Mouse (Mus musculus) subcutaneous adipose tissue, adult 2 months (tissue): ENCODE data around the gene Cog5. TPM values are rescaled to one million over a fixed set of nuclear protein-coding genes. Genes with fewer than 3 reads are reported as not detected.

Source experiments
- polyA plus RNA-seq: library from polyadenylated mRNA; depleted of rRNA; stranded (reverse); fragments of >200 nt; gene quantifications from 2 replicates; pipeline ENCODE4 v1.2.3, GENCODE M21; 2012; ENCODE audit warnings: low replicate concordance; rRNA removed

The Cog5 gene
- polyA plus RNA-seq = 20.0 and 27.7 TPM in 2 replicates

DNA sequence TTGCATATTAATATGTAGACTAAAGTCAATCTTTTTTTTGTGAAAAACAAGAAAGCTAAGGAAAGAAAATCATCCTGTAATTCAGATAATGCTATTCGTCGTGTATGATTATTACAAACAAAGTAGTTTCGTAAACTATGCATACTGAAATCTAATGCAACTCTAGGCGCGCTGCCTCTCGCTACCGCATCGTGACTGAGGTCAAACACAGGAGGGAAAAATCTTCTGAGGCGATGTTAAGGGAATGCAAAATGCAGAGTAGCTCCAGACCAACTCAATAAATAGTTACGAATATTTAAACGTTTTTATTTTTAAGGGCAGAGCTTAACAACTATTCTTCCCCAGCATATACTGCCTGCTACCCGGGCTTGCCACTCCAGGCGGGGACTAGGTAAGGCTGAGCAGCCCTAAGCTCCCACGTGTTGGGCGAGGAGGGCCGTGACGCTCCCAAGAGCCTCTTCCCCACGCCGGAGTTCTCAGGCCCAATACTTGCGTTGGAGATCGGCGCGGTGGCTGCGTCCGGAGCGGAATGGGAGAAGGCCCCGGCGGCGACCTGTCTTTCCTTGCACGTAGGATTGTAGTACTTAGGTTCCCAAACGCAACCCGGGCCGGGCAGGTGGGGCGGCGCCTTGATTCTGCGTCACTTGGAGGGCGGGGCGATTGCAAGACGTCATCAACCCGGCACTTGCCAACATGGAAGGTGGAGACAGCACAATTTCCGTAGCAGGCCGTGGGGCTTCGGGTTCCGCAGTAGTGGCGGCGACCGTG lies at the start of gene Cog5, which contains the start of gene Dus4l:
Cog5 (plus strand) TSS at position 673 of the 768 bp plus-strand sequence.
Dus4l (minus strand) TSS at position 630 of the 768 bp plus-strand sequence.

DNA sequence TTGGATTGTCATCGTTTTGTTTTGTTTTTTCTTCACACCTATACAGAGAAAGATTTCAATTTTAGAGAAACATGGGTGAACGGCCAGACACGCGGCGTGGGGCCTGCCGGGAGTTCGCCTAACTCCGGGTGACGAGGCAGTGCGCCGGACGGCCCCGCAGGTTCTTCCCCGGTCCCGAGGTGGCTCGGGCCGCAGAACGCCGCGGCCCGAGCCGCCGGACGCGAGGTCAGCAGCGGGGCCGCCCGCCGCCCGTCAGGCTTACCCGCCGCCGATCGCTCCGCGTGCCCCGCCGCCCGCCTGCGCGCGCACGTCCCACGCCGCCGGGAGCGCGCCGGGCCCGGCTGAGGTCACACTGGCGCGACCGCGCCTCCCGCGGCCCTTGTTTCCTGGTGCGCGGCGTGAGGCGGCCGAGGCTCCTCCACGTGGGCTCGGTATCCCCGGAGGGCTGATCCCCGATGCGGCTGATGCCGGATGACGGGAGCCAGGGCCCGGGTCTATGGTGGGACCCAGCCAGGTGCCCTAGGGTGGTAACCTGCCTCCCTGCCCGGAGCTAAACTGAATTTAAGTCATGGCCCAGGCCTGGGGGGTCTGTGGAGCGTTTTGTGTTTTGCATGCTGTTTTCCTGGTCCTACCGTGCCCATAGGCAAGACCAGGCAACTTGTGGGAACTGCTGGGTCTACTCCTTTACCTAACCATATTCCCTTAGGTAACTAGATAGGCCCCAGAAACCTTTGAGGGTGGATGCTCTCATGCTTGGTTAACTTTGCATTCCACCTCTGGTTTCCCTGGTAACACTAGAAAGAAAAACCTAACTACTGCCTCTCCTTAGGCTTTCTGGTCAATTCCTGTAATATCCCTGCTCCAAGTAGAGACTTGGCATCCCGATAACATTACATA lies 20.1 kb upstream of the Cog5 start, which contains the start of gene Bcap29:
Bcap29 (minus strand) TSS at position 316 of the 897 bp plus-strand sequence.

DNA sequence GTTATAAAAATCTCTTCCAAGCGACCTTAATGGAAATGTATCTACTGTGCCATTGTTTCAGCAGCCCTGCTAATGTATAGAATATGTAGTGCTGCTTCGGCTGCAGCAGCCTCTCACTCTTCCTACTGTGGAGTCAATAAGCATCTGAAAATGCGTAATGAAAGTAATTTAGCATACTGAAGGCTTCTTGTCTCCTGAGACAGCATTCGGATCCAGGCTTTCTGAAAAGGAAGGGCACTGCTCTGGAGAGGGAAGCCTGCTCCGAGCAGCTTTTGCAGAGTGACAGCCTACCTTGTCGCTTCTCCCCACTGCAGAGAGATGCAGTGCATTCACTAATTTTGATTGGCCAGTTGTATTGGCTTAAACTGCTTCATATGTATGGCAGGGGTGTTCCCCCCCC lies 58.9 kb downstream of the Cog5 start, which contains the start of gene Gpr22:
Gpr22 (minus strand) TSS at position 348 of the 400 bp plus-strand sequence.

DNA sequence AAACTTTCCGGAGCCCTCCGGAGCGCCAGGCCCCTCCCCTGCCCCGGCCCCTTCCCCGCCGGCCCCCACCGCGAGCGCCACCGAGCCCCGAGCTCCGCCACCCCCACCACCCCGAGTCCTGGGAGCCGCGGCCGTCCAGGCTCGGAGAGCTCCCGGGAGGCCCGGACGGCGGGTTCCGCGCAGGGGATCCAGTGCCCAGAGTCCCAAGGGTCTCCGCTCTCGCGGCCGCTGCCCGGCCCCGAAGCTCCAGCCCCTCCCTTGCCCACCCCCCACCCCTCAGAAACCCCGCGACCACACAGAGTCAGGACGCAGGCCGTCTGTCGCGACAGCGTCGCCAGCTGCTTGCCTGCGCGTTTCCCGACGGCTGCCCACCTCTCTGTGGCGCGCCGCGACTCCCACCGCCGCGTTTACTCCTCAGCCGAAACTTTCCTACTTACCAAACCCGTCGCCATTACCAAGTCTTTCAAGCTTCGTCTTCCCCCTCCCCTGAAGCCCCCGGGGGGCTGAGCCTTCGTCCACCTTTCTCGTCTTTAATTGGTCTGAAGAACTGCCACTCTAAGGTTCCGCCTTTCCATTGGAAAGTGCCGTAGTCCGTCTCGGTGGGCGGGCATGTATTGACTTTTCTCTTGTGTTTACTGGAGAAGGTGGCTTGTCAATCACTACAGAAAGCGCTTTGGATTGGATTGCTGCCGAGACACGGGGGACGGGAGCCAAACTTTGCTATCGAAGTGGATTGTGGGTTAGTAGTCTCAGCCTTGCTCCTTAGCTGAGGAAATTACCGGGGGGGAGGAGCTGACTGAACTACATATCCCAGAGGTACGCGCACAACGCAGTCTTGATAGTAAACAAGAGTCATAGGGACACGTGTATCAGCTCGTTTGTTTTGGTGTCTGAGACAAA lies 295.3 kb downstream of the Cog5 start, which contains the start of gene Hbp1:
Hbp1 (minus strand) TSS at position 777 of the 900 bp plus-strand sequence.

Other genes starting within 250 kb of the Cog5 start
- 4.3 and 6.4 TPM in 2 replicates for gene Cbll1, start 155.3 kb upstream of the Cog5 start, polyA plus RNA-seq
- gene Slc26a4, start 94.9 kb upstream of the Cog5 start, polyA plus RNA-seq = 0.13 TPM in 1 of 2 replicates, not detected in the other
- 4.4 and 5.9 TPM in 2 replicates for gene Bcap29, start 20.2 kb upstream of the Cog5 start, polyA plus RNA-seq
- 1.8 and 4.2 TPM in 2 replicates for gene Dus4l, start within 50 bp of the Cog5 start, polyA plus RNA-seq
- gene Gpr22, start 59.1 kb downstream of the Cog5 start, polyA plus RNA-seq = not detected in 2 replicates